Mouse (Mus musculus) C2C12 (cell line): Measurements from ENCODE around the gene Tmem213.

Source experiments
- CEBPB ChIP-seq: IDR thresholded peaks from one replicate; pipeline ENCODE4 v1.6.1; 2011; ENCODE audit warnings: low read depth, mild to moderate bottlenecking, control low read depth, moderate library complexity
- CTCF ChIP-seq: IDR thresholded peaks from one replicate; pipeline ENCODE4 v1.5.1; 2011; ENCODE audit not compliant: control insufficient read depth, insufficient read depth, insufficient read length
- FOSL1 ChIP-seq: IDR thresholded peaks from one replicate; pipeline ENCODE4 v1.8.0; 2011; ENCODE audit warnings: mild to moderate bottlenecking, low read length; ENCODE audit not compliant: poor library complexity, insufficient read depth, severe bottlenecking
- MAX ChIP-seq: IDR thresholded peaks from one replicate; pipeline ENCODE4 v1.6.1; 2011; ENCODE audit warnings: mild to moderate bottlenecking, control low read depth
- MYOD1 ChIP-seq: IDR thresholded peaks from one replicate; pipeline ENCODE4 v1.6.1; 2011; ENCODE audit warnings: low read depth; ENCODE audit not compliant: control insufficient read depth, insufficient read length
- USF1 ChIP-seq: IDR thresholded peaks from one replicate; pipeline ENCODE4 v1.6.1; 2011; ENCODE audit warnings: low read depth, mild to moderate bottlenecking, control low read depth, moderate library complexity

DNA sequence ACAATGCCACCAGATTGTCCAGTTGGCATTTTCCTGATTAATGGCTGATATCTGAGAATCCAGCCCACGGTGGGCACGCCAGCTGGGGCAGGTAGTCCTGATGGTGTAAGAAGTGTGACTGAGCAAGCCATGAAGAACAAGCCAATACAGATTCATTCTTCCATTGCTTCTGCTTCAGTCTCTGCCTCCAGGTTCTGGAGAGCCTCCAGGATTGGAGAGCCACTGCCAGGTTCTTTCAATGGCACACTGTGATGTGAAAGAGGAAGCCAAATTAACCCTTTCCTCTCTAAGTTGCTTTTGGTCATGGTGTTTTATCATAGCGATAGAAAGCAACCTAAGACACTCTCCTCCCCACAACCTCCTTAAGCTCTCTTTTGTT, 43.9 kb upstream of the Tmem213 start:
- TF ChIP-seq CTCF (no peak), MAX (no peak), FOSL1 (no peak), CEBPB (no peak), USF1 (no peak), MYOD1 (no peak)
